Mouse (Mus musculus): ENCODE results near the gene Slc25a43. TPM values are rescaled to one million over a fixed set of nuclear protein-coding genes. Genes with fewer than 3 reads are reported as not detected.
A peak's percentile ranks its signal among the peaks of the same experiment; 100 is the strongest.
"Not testable (repeated sequence)": the region's sequence is repeated elsewhere in the genome, so short reads cannot be mapped to it uniquely, and the experiment has no call there.

The Slc25a43 gene
- total RNA-seq, 2 experiments from 2014 or later = not detected

- DNase-seq (ENCODE audit: low spot score) = no peak
Measured at GRCm38 (mm10) chrX:36777694-36778093, 34.2 kb downstream of the Slc25a43 start.

DNA sequence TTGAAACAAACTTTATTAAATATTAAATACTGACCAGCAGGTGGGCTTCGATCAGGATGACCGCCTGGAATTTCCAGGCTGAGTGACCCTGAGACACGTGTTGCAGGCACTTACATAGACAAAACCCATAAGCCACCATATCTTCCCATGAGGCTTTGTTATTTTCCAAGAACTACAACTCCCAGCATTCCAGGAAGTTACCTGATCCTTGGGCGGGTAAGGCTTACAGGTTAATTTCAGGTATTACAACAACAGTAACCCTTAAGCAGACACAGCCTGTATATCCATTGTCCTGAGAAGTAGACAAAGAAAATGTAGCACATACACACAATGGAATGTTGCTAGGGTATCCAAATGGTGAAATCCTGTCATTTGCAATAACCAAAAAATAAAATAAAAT lies 45.9 kb downstream of the Slc25a43 start:
- DNase-seq (ENCODE audit: low spot score) = no peak

DNA sequence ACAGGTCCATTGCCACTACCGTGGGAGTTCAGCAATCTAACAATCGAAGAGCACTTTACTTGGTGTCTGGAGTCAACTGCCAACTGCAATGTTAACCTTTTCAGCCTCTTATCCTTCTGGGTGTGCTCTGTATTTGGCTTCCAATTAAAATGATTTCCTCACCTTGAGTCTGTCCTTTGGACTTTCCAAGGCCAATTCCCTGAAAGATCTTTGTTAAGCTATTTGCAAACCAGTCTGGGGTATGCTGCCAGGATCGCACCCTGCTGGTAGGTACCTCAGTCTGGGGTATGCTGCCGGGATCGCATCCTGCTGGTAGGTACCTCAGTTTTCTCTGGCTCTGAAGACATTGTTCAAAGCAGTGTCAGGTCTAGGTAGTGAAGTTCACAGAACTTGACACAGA lies 51.1 kb downstream of the Slc25a43 start:
- DNase-seq (ENCODE audit: low spot score) = no peak

GRCm38 (mm10) chrX:36795424-36796162 lies 52.1 kb downstream of the Slc25a43 start, which contains the start of gene Slc25a5:
Gene Slc25a5 (plus strand): TSS chrX:36795651.
- peak; percentile 84 for DNase-seq (ENCODE audit: low spot score)

DNA sequence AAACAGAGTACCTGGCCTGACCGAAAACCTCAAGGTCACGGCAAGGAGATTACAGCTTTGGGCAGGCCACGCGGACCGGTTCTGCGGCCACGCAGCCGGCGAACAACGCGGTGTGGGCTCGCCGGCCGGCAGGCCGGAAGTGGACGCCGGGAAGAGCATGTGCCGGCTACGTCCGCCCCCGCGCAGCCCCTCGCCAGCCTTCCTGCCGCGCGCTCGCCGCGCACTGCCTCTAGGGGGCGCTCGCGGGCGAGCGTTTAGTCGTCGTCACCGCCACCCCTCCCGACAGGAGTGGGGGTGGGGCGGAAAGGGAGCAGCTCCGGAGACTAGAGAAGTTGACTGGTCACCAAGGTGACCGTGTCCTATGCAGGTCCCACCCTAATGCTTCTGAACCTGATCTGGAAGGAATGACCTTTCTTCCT lies 52.7 kb downstream of the Slc25a43 start:
- peak; percentile 76 for DNase-seq (ENCODE audit: low spot score)

GRCm38 (mm10) chrX:36796734-36797133 lies 53.3 kb downstream of the Slc25a43 start:
- DNase-seq (ENCODE audit: low spot score) = not testable (repeated sequence)

GRCm38 (mm10) chrX:36799131-36799879 lies 55.8 kb downstream of the Slc25a43 start:
- DNase-seq (ENCODE audit: low spot score) = no peak

- DNase-seq (ENCODE audit: low spot score) = no peak
Measured at GRCm38 (mm10) chrX:36803189-36803588, 59.7 kb downstream of the Slc25a43 start.

DNA sequence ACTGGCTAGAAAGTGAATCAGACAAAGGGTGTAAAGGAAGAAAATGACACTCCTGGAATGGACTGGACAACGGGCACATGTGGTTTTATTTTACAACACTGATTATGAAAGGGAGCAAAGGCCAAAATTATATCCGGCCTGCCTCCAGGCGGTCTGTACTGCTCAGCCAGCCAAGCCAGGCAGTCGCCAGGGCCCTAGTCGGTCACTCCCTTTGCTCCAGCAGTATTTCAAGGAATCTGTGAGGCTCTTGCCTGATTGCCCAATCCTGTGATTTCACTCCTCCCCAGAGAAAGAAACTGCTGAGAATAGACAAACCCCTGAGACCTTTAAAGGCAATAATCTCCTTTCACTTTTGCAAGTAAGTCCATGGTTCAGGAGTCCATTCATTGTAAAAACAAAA lies 60.7 kb downstream of the Slc25a43 start:
- DNase-seq (ENCODE audit: low spot score) = peak; percentile 60

DNA sequence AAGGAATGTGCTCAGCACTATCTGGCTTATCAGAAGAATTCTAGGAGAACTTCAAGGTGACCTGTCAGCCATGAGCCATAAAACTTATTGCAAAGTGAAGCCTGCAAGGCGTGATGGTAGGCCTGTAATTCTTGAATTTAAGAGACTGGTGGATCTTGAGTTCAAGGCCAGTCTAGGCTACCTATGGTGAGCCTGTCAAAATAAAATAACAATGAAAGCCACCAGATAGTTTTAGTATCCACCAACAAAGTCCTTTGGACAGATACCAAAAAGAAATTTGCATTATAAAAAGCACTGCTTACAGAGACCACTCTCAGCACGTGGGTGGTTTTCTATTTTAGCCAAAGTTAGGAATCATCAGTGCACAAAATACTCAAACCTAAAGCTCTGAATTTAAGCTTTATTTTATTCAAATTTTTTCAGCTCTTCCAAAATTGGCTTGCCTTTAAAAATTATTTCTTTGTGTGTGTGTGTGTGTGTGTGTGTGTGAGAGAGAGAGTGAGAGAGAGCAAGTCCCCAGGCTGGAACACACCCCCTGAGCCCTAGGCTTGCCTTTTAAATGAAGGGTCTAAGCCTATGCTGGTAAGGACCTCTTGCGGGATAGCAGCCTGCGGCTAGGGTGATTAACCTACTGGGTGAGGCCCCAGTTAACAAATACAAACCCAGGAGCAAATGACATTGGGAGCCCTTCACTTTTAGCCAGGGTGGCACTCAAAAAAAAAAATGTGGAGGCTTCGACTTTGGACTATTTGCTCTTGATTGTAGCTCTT lies 62.2 kb downstream of the Slc25a43 start:
- no peak for DNase-seq (ENCODE audit: low spot score)

DNA sequence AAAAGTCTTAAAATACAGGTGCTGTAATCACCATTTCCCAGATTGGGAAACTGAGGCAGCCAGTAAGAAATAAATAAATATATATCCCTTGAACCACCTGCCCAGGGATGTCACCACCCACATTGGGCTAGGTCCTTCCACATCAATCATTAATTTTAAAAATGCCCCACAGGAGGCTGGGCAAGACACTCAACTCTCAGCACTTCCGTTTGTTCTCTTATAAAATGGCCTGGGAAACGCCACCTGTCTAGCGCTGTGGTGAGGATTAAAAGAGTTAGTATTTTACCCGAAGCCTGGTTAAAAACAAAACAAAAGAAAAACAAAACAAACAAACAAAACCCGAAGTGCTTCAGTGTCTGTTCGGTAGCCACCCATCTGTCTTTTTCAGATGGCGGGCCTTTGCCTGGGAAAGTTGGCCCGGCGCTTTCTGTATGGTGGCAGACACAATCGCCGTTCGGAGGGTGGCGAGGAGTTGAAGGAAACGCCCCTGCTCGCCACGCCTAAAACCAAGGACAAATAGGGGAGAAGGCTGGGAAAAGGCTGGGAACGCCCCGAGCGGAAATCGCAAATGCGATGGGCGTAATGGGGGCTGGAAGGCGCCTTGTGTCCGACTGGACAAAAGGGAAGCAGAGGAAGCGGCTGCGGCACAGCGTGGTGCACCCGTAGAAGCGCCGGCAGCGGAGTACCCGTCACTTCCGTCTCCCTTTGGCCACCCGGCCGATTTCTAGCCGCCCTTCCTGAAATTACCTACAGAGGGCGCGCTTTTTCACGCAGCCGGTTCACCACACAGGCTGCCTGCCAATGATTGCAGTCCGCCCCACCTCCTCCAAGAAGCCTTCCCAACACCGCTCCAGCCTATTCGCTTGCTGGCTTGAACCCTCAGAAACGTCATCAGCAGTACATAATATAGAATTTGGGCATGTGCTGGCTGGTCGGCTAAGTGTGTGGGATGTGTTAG lies 64.2 kb downstream of the Slc25a43 start:
- DNase-seq (ENCODE audit: low spot score) = peak; percentile 83

GRCm38 (mm10) chrX:36808318-36808683 lies 64.8 kb downstream of the Slc25a43 start:
- DNase-seq (ENCODE audit: low spot score) = no peak

- DNase-seq (ENCODE audit: low spot score) = no peak
Measured at GRCm38 (mm10) chrX:36811377-36811776, 67.9 kb downstream of the Slc25a43 start.

- DNase-seq (ENCODE audit: low spot score) = no peak
Measured at GRCm38 (mm10) chrX:36814161-36814836, 70.8 kb downstream of the Slc25a43 start.

DNA sequence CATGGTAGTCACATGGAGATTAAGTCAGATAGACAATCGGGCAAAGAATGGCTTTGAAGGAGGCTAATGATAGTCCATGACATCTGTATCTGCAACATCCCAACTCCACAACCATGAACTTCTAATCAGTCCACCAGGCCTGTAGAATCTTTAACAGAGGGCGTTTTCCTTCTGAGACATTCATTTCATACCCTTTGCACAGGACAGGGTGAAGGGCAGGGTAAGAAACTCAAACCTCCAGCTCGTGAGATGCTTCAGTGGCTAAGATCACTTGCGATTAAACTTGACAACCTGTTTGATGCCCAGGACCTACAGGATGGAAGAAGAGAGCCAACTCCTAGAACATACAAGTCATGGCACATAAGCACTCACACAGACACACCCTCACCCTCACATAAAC lies 71.6 kb downstream of the Slc25a43 start:
- no peak for DNase-seq (ENCODE audit: low spot score)

GRCm38 (mm10) chrX:36815439-36815838 lies 72.0 kb downstream of the Slc25a43 start:
- DNase-seq (ENCODE audit: low spot score) = no peak

- no peak for DNase-seq (ENCODE audit: low spot score)
Measured at GRCm38 (mm10) chrX:36816368-36816899, 73.0 kb downstream of the Slc25a43 start.

DNA sequence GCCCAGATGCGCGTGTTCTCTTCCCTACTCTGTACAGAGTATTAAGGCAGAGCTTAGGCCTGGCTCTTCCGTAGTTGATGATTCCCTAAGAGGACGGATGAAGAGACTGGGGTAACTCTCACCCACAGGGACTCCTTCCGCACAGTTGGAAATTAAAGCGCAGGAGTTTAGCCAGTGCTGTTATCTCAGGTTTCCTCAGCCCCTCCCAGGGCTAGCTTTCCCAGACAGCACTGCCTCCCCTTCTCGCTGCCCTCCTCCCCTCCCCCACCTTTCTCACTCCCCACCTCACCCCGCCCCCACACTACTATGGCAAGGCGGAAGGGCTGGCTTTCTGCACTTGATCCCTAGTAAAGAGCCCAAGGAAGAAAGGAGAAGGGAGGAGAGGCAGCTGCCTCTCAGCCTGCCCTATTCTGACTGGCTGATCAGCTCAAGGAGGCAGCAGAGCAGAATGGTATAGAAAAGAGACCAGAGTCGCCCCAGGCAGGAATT lies 73.5 kb downstream of the Slc25a43 start:
- DNase-seq (ENCODE audit: low spot score) = no peak

DNA sequence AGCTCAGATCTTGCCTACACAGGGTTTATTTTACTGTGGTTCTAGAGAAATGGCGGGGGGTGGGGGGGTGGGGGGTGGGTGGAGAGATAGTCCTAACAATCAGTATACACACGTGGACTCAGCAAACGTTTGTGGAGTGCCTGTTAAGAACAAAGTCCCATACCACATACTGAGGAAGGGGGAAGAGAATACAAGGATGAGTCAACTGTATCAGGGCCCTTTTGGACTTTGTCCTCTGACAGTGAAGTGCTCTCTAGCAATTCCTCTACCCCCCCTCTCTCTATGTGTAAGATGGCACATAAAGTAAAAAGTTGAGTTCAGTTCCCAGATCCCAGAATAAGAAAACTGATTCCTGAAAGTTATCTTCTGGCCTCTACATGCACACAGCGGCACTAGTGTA lies 76.1 kb downstream of the Slc25a43 start:
- DNase-seq (ENCODE audit: low spot score) = no peak

DNA sequence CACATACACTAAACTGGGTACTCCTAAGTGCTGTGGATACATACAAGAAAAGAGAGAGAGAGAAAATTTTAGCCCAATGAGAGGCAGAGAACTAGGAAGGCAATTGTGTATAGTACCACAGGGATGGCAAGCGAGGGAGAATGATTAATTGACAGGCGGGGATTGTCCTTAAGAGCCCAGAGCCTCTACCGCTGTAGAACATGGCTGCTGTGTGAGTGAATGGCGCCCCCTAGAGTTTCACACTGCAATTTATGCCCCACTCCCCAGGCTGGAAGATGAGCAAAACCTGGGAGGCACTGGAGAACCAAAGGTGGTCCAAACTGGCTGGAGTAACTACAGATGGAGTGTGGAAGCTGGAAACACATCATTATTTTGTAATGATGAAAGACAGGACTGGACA lies 76.7 kb downstream of the Slc25a43 start:
- DNase-seq (ENCODE audit: low spot score) = peak; percentile 48

All from gastrocnemius, adult 18-20 months (tissue).